Mouse (Mus musculus): ENCODE measurements around the gene Fkbp9. TPM values are rescaled to one million over a fixed set of nuclear protein-coding genes. Genes with fewer than 3 reads are reported as not detected.

Gene Fkbp9
- polyA plus RNA-seq, 1 experiment from 2014 or later: 60.3 TPM

DNA sequence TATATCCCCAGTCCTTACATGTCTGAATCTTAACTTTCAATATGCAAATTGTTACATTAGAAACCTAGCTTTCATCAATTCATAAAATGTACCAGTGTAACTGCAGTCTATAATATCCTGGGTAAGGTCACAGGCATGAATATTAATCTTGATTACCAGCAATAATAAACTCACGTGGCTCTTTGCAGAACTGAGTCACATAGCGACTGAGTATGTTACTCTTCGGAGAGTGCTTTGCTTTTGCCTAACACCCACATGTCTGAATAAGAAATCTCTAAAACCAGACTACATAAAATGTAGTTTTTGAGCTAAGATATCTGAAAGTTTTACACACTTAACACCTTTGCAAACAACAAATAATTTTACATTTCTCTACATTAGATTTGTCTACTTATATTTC is 69.5 kb downstream of the Fkbp9 start:
- DNase-seq (ENCODE audit: low spot score): no peak
- Histone ChIP-seq H3K4me3 (no peak overlapping the region), H3K27me3 (ENCODE audit: insufficient read depth, poor library complexity, severe bottlenecking) (no peaks in the 10 kb centered on the region), H3K36me3 (no peaks in the 10 kb centered on the region), H3K4me1 (replicated peaks) (peaks cover 5% of the 10 kb centered on the region), H3K27ac (no peak overlapping the region), H3K9me3 (no peaks in the 10 kb centered on the region)
- 74% methylated on average over 3 of the region's 3 CpGs for WGBS

DNA sequence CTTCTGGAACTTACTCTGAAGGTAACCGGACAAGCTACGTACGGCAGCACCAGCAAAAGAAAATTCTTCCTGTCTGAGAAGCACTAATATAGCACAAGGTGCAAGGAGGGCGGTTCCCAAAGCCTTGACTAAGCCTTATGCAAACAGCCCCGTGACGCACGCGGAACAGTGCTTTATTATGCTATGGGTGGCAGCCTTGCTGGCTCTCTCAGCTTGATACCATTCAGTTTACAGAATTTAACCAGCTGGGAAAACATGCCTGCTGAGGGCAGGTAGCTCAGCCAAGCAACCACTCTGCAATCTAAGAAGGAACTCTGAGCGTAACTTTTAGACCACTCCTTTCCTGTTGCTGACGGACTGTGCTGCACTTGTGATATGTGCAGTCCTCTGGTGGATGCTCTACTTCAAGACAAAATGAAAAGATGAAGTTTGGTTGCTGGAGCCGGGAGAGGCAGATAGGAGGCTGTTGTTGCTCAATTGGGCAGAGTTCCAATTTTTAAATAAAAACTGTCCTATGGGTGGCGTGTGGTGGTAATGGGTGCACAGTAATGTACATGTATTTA is 70.0 kb downstream of the Fkbp9 start:
- 36% methylated on average over 12 of the region's 12 CpGs for WGBS
- Histone ChIP-seq H3K27me3 (ENCODE audit: insufficient read depth, poor library complexity, severe bottlenecking) (no peaks in the 10 kb centered on the region), H3K4me3 (no peak overlapping the region), H3K27ac (no peak overlapping the region), H3K9me3 (no peaks in the 10 kb centered on the region), H3K4me1 (replicated peaks) (peaks cover 5% of the 10 kb centered on the region), H3K36me3 (no peaks in the 10 kb centered on the region)
- DNase-seq (ENCODE audit: low spot score): no peak

DNA sequence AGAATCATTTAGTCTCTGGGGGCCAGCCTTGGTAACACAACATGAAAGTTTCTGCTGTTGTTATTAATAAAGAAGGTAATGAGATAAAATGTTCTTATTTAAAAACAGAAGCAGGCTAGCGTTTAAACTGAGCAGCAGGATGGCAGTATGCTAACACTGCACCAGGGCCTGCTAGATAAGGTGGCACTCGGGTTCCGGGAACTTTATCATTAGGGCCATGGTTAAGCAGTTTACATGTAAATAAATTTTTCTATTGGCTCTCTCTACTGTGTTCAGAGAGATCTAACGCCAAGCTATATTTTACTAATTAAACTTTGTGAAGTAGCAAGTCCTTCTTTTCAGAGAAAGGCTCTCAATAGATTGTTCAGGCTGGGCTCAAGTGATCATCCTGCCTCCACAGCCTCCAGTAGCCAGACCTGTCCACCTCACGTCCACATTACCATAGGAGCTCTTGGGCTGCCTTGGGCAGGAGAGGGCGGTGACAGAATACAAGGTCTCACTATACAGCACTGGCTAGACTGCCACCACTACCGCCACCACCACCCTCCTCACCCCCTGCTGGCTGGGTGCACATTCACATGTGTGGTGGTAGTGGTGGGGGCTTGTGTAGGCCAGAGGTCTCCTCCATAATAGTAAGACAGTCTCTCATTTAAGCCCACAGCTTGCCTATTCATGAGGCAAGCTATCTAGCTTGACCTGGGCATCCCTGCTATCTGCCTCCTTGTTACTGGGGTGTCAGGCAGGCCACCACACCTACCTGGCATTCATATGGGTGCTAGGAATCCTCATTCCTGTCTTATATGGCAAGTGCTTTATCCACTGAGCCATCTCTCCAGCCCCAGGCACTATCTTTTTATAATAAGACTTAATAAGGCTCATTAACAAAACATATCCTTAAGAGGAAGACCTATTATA is 71.0 kb downstream of the Fkbp9 start:
- Histone ChIP-seq H3K27me3 (ENCODE audit: insufficient read depth, poor library complexity, severe bottlenecking) (no peaks in the 10 kb centered on the region), H3K4me3 (no peak overlapping the region), H3K27ac (0 out of 2 replicates have a peak overlapping the region, but pooled peaks have one; percentile 12), H3K4me1 (replicated peaks) (peaks cover 5% of the 10 kb centered on the region), H3K9me3 (no peaks in the 10 kb centered on the region), H3K36me3 (no peaks in the 10 kb centered on the region)
- DNase-seq (ENCODE audit: low spot score): no peak
- WGBS: 79% methylated on average over 7 of the region's 7 CpGs

DNA sequence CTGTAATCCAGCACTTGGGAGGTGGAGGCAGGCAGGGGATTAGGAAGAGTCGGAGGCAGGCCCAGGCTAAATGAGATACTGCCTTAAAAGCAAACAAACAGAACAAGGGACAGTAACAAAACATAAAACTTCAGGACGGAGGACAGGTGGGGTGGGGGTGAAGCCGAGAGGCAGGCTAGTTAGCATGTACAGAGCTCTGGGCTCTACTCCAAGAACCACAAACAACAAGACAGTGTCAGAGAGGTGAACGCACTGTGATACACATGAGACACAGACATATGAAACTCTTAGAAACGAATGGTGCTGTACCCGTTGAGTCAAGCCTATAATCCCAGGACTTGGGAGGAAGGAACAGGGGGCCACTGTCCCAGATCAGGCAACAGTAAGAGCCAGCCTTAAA is 72.0 kb downstream of the Fkbp9 start:
- 70% methylated on average over 6 of the region's 6 CpGs for WGBS
- Histone ChIP-seq H3K27ac (no peak overlapping the region), H3K9me3 (no peaks in the 10 kb centered on the region), H3K27me3 (ENCODE audit: insufficient read depth, poor library complexity, severe bottlenecking) (no peaks in the 10 kb centered on the region), H3K4me3 (no peak overlapping the region), H3K4me1 (replicated peaks) (peaks cover 5% of the 10 kb centered on the region), H3K36me3 (no peaks in the 10 kb centered on the region)
- DNase-seq (ENCODE audit: low spot score): no peak

DNA sequence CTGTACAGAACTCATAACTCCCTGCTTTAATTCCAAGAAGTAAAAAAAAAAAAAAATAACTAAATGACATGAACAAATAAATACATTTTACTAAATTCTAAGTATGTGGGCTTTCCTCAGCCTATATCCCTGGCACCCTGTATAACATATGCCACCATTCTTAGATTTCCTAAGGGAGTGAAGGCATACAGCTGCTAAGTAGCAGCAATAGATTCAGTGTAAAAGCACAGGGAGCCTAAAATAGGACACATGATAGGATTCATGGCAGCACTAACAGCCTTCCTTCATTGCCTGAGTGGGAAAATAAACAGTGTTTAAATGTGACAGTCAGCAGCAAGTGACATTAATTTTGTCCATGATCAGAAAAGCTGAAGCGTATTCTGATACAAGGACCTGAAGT is 72.5 kb downstream of the Fkbp9 start:
- no peak for DNase-seq (ENCODE audit: low spot score)
- peaks cover 5% of the 10 kb centered on the region for H3K4me1 ChIP-seq (replicated peaks)
- no peaks in the 10 kb centered on the region for H3K9me3 ChIP-seq
- WGBS: 89% methylated on average over 1 of the region's 1 CpGs
- no peaks in the 10 kb centered on the region for H3K36me3 ChIP-seq
- H3K4me3 ChIP-seq: no peak overlapping the region
- H3K27ac ChIP-seq: no peak overlapping the region
- H3K27me3 ChIP-seq (ENCODE audit: insufficient read depth, poor library complexity, severe bottlenecking): no peaks in the 10 kb centered on the region

DNA sequence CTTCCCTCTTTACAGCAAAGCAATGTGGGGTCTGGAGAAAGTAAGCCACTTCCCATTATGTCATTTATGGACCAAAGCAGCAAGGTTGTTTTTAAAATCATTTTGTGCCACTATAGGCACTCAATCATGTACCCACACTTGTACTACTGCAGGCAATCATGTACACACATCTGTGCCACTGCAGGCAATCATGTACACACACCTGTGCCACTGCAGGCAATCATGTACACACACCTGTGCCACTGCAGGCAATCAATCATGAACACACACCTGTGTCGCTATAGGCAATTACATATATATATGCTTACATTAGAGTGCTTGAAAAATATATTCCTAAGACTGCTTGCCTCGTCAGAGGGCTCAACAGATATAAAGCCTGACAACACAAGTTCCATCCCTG is 73.1 kb downstream of the Fkbp9 start:
- 83% methylated on average over 2 of the region's 2 CpGs for WGBS
- Histone ChIP-seq H3K27me3 (ENCODE audit: insufficient read depth, poor library complexity, severe bottlenecking) (no peaks in the 10 kb centered on the region), H3K4me1 (replicated peaks) (peaks cover 5% of the 10 kb centered on the region), H3K9me3 (no peaks in the 10 kb centered on the region), H3K4me3 (no peak overlapping the region), H3K36me3 (no peaks in the 10 kb centered on the region), H3K27ac (no peak overlapping the region)
- DNase-seq (ENCODE audit: low spot score): no peak

DNA sequence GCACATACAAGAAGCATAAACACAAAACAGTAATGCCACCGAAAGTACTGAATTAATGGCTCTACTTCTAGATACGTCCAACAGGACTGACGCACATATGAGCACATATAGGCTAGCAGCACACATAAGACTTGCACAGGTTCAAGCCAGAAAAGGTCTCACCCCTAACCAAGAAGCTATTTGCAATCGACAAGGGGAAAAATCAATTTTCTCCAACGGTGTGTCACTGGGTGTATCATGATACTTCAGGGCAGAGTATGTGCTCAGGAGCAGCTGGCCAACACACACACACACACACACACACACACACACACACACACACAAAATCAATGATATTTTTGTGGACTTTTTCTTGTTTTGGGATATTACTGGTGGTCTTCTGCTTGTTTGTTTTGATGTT is 73.6 kb downstream of the Fkbp9 start:
- no peaks in the 10 kb centered on the region for H3K9me3 ChIP-seq
- no peak overlapping the region for H3K4me3 ChIP-seq
- H3K4me1 ChIP-seq (replicated peaks): peaks cover 5% of the 10 kb centered on the region
- no peaks in the 10 kb centered on the region for H3K36me3 ChIP-seq
- H3K27me3 ChIP-seq (ENCODE audit: insufficient read depth, poor library complexity, severe bottlenecking): no peaks in the 10 kb centered on the region
- WGBS: 90% methylated on average over 5 of the region's 5 CpGs
- H3K27ac ChIP-seq: no peak overlapping the region
- DNase-seq (ENCODE audit: low spot score): no peak

DNA sequence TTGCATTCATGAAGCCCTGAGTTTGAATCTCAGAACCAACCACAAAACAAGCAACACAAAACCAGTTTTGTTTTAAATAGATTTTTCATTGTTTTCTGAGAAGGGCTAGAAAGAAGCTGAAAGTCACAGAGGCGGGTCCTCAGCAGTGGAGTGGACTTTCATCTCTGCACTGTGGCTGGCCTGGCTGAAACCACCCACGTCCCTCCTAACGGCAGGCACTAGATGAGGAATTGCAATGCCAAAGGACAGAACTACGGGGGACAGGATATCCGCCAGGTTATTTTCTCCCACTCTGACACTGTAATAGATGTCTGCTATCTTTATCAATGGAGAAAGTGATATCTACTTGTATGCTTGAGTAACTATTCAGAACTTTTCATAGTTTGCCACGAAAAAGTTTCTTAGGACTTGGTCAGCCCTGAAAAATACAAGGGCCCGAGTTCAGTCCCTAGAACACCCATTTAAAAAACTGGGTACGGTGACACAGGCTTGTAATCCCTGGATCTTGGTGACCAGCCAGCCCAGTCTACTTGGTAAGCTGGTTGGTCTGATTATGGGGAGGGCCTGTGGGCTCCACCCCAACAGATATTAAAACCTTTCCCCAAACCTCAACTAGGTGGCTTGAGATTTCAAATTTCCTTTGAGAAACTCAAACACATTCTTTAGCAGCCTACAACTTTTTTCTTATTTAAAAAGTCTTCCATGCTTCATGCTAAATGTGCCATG is 74.4 kb downstream of the Fkbp9 start:
- 83% methylated on average over 8 of the region's 8 CpGs for WGBS
- Histone ChIP-seq H3K4me1 (replicated peaks) (peaks cover 5% of the 10 kb centered on the region), H3K27ac (no peak overlapping the region)

DNA sequence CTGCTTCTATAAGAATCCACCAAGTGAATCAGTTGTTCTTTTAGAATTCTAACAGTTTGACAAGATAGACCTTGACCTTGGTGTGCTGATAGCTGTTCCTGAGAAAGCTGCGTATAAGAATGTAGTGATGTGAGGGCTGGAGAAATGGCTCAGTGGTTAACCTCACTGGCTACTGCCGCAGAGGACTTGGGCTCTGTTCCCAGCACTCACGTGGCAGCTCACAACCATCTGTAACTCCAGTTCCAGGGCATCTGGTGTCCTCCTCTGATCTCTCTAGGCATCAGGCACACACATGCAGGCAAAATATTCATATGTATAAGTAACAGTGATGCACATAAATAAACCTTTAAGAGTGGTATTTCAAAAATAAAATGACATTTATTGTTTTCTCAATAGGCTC is 76.1 kb downstream of the Fkbp9 start:
- Histone ChIP-seq H3K4me1 (replicated peaks) (no peaks in the 10 kb centered on the region; the same call in 1 of the 2 replicates), H3K36me3 (no peaks in the 10 kb centered on the region), H3K27me3 (ENCODE audit: insufficient read depth, poor library complexity, severe bottlenecking) (no peaks in the 10 kb centered on the region), H3K4me3 (no peak overlapping the region), H3K27ac (no peak overlapping the region), H3K9me3 (no peaks in the 10 kb centered on the region)
- DNase-seq (ENCODE audit: low spot score): no peak
- 95% methylated on average over 3 of the region's 3 CpGs for WGBS

More for the DNA sequence above, 74.4 kb downstream of the Fkbp9 start:
- Histone ChIP-seq H3K36me3 (no peaks in the 10 kb centered on the region), H3K27me3 (ENCODE audit: insufficient read depth, poor library complexity, severe bottlenecking) (no peaks in the 10 kb centered on the region), H3K9me3 (no peaks in the 10 kb centered on the region), H3K4me3 (no peak overlapping the region)
- DNase-seq (ENCODE audit: low spot score): no peak

DNA sequence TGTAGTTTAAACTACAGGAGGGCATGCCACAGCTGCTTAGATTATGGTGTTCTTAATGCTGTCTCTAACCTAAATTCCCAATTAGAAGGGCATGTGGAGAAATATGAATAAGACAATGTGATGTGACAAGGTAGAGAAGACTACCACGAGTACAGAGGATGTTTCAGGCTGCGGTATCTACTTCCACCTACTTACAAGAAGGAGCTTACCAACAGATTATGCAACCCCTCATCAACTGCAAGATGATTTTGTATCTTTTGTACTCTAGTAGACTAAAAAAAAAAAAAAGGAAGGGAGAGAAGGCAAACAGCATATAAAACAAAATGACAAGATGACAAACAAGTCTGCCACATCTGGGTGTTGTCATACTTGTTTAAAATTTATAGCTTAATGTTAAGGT is 76.5 kb downstream of the Fkbp9 start:
- no peak overlapping the region for H3K4me3 ChIP-seq
- H3K27me3 ChIP-seq (ENCODE audit: insufficient read depth, poor library complexity, severe bottlenecking): no peaks in the 10 kb centered on the region
- no peak for DNase-seq (ENCODE audit: low spot score)
- H3K27ac ChIP-seq: no peak overlapping the region
- 95% methylated on average over 2 of the region's 2 CpGs for WGBS
- no peaks in the 10 kb centered on the region for H3K36me3 ChIP-seq
- no peaks in the 10 kb centered on the region for H3K9me3 ChIP-seq
- no peaks in the 10 kb centered on the region for H3K4me1 ChIP-seq (replicated peaks)

DNA sequence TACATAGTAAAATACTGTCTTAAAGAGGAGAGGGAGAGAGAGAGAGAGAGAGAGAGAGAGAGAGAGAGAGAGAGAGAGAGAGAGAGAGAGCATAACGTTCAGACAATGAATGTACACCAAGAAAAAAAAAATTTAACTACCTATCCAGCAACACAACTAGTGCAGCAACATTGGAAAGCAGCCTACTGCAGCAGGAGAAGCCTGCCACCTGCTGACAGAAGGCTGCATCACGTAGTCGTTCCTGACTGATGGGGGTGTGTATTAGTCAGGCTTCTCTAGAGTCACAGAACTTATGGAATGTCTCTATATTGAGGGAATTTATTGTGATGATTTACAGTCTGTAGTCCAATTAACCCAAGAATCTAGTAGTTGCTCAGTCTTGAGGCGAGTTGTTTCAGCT is 77.1 kb downstream of the Fkbp9 start:
- peak; percentile 33 for DNase-seq (ENCODE audit: low spot score)
- H3K4me3 ChIP-seq: no peak overlapping the region
- 17% methylated on average over 4 of the region's 4 CpGs for WGBS

DNA sequence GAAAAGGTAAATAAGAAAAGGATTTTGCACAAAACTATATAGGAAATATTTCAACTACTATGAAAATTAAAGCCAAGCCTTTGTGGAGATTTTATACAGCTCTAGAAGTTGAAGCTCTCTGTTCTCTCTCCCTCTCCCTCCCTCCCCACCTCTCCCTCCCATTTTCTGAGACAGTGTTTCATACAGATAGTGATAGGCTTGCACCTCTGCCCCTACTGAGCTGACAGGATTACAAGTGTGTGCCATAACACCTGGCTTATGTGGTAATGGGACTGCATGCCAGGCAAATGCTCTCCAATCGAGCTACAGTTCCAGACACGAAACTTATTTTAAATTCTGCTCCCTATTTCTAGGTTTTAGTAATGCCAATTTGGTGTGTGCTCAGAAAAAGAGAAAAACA is 79.1 kb downstream of the Fkbp9 start:
- H3K4me1 ChIP-seq (replicated peaks): no peaks in the 10 kb centered on the region
- DNase-seq (ENCODE audit: low spot score): no peak
- 88% methylated on average over 2 of the region's 2 CpGs for WGBS

More for the DNA sequence above, 77.1 kb downstream of the Fkbp9 start:
- Histone ChIP-seq H3K27ac (no peak overlapping the region), H3K36me3 (no peaks in the 10 kb centered on the region), H3K9me3 (no peaks in the 10 kb centered on the region), H3K4me1 (replicated peaks) (no peaks in the 10 kb centered on the region), H3K27me3 (ENCODE audit: insufficient read depth, poor library complexity, severe bottlenecking) (no peaks in the 10 kb centered on the region)

More for the DNA sequence above, 79.1 kb downstream of the Fkbp9 start:
- H3K27me3 ChIP-seq (ENCODE audit: insufficient read depth, poor library complexity, severe bottlenecking): no peaks in the 10 kb centered on the region
- no peak overlapping the region for H3K4me3 ChIP-seq
- H3K36me3 ChIP-seq: 0 out of 2 replicates have a peak, but pooled peaks cover 5% of the 10 kb centered on the region
- no peak overlapping the region for H3K27ac ChIP-seq
- no peaks in the 10 kb centered on the region for H3K9me3 ChIP-seq

Measured in hindbrain, embryonic 10.5 days (tissue).